Mouse (Mus musculus) megakaryocyte, embryonic 14.5 days (primary cell): ENCODE results near the gene Ak4.

Experiments used
- FLI1 ChIP-seq: IDR thresholded peaks from 2 replicates; pipeline ENCODE4 v1.6.1; 2012; ENCODE audit warnings: low read length, inconsistent platforms, mixed read lengths
- GATA1 ChIP-seq: IDR thresholded peaks from 3 replicates; pipeline ENCODE4 v1.6.1; 2012; ENCODE audit warnings: mixed read lengths, low read length, inconsistent platforms, borderline replicate concordance

GRCm38 (mm10) chr4:101510904-101511210 is 91.8 kb downstream of the Ak4 start:
- TF ChIP-seq GATA1, result no peak
- no peak for TF ChIP-seq FLI1
